Comparison of ENCODE assay signal across 28 mouse cellular contexts in the genomic region with DNA sequence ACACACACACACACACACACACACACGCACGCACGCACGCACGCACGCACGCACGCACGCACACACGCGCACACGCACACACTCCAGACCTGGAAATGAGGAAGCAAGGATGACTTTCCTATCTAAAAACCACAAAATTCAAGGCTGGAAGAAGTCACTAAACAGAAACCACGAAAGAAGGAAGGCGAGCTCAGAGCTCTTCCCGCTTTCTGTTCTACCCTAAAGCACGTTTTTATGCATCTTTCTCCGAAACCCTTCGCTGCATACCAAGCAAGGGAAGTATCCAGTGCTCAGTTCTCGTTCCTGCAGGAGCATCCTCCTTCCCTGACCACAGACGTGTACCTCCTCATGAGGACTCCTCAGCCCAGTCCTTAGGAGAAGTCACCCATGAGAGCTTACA. TPM values are rescaled to one million over a fixed set of nuclear protein-coding genes. Genes with fewer than 3 reads are reported as not detected.
DNase-seq lines count a peak whose midpoint lies in the region; ATAC-seq and TF ChIP-seq lines count a peak whose summit lies in the region.
"Had no signal": no experiment of that assay in that cellular context is flagged by ENCODE, and none has a peak within 500 bp of the region (broad histone marks: within the 10 kb centered on the region; RNA-seq: fewer than 3 reads in every experiment).

No protein-coding gene starts in this region.

- no peak for TF ChIP-seq EP300 in liver, postnatal 0 days (IDR thresholded peaks at IDR 0.05; ENCODE audit: low read depth)

- H3K9ac ChIP-seq in liver, postnatal 0 days (replicated peaks), result no peak overlapping the region
- no peak overlapping the region for H3K9ac ChIP-seq in liver, embryonic 11.5 days (ENCODE audit: low read depth, low read length)
- no peak overlapping the region for H3K9ac ChIP-seq in midbrain, embryonic 14.5 days (replicated peaks; ENCODE audit: low read length)
- H3K9ac ChIP-seq: embryonic facial prominence, embryonic 13.5 days; forebrain, embryonic 12.5 days; forebrain, embryonic 15.5 days; heart, embryonic 13.5 days; hindbrain, embryonic 14.5 days had no signal

- H3K9me3 ChIP-seq in liver, postnatal 0 days (ENCODE audit: low read length), result no peaks in the 10 kb centered on the region
- H3K9me3 ChIP-seq in liver, embryonic 11.5 days (ENCODE audit: control insufficient read depth, low read length), result no peaks in the 10 kb centered on the region
- H3K9me3 ChIP-seq in megakaryocyte, embryonic 14.5 days, result no peaks in the 10 kb centered on the region
- no peaks in the 10 kb centered on the region for H3K9me3 ChIP-seq in midbrain, embryonic 14.5 days (ENCODE audit: control insufficient read depth, low read length)
- H3K9me3 ChIP-seq: embryonic facial prominence, embryonic 10.5 days; embryonic facial prominence, embryonic 13.5 days; forebrain, embryonic 12.5 days; forebrain, embryonic 15.5 days; G1E; heart, embryonic 10.5 days; heart, embryonic 13.5 days had no signal

- no peaks in the 10 kb centered on the region for H3K36me3 ChIP-seq in liver, postnatal 0 days (replicated peaks; ENCODE audit: insufficient read depth, low read length)
- H3K36me3 ChIP-seq in liver, embryonic 11.5 days (ENCODE audit: control insufficient read depth, insufficient read depth, low read length), result no peaks in the 10 kb centered on the region
- no peaks in the 10 kb centered on the region for H3K36me3 ChIP-seq in megakaryocyte, embryonic 14.5 days (replicated peaks; ENCODE audit: low read length)
- no peaks in the 10 kb centered on the region for H3K36me3 ChIP-seq in midbrain, embryonic 14.5 days (ENCODE audit: control insufficient read depth, insufficient read depth, low read length)
- H3K36me3 ChIP-seq: embryonic facial prominence, embryonic 10.5 days; embryonic facial prominence, embryonic 13.5 days; forebrain, embryonic 12.5 days; forebrain, embryonic 15.5 days; G1E; heart, embryonic 10.5 days; heart, embryonic 13.5 days had no signal

- DNase-seq in liver, postnatal 0 days, result no peak
- DNase-seq in liver, embryonic 11.5 days (ENCODE audit: low spot score), result no peak
- DNase-seq in midbrain, embryonic 14.5 days, result no peak
- no peak for DNase-seq in cerebellum, postnatal 14 days
- no peak for DNase-seq in adrenal gland, adult 18-20 months (ENCODE audit: low spot score in 2 of 2)
- DNase-seq: adrenal gland, adult 8-10 months; adrenal gland, postnatal 25 days; cerebellum, adult 11-12 months; cerebellum, adult 8-10 months; cerebellum, postnatal 25 days; embryo, embryonic 11 days; gastrocnemius, postnatal 25 days; heart, adult 2 months; heart, postnatal 14 days; heart, postnatal 4 days had no signal

- 74% methylated on average over 20 of the region's 20 CpGs for WGBS in liver, postnatal 0 days (ENCODE audit: insufficient replicate concordance)
- WGBS in liver, embryonic 11.5 days, result 73% methylated on average over 20 of the region's 20 CpGs
- whole genome bisulfite sequencing in midbrain, embryonic 14.5 days, result 79% methylated on average over 20 of the region's 20 CpGs

- peaks cover 12% of the 10 kb centered on the region; the same call in 1 of the 2 replicates for H3K4me1 ChIP-seq in liver, postnatal 0 days (ENCODE audit: insufficient read depth)
- H3K4me1 ChIP-seq in liver, embryonic 11.5 days (replicated peaks; ENCODE audit: control insufficient read depth, insufficient read depth, low read length), result no peaks in the 10 kb centered on the region; the same call in 1 of the 2 replicates
- H3K4me1 ChIP-seq in megakaryocyte, embryonic 14.5 days, result peaks cover 7% of the 10 kb centered on the region; the same call in 1 of the 2 replicates
- H3K4me1 ChIP-seq in midbrain, embryonic 14.5 days (ENCODE audit: control insufficient read depth, insufficient read depth, low read length), result no peaks in the 10 kb centered on the region
- H3K4me1 ChIP-seq: forebrain, embryonic 12.5 days; forebrain, embryonic 15.5 days had no signal

- no peak overlapping the region for H3K4me3 ChIP-seq in liver, postnatal 0 days (ENCODE audit: low read depth, low read length)
- H3K4me3 ChIP-seq in liver, embryonic 11.5 days (ENCODE audit: low read depth, low read length), result no peak overlapping the region
- peak overlapping the region; percentile 39 for H3K4me3 ChIP-seq in megakaryocyte, embryonic 14.5 days (replicated peaks)
- H3K4me3 ChIP-seq in midbrain, embryonic 14.5 days (replicated peaks; ENCODE audit: low read depth, low read length), result no peak overlapping the region
- H3K4me3 ChIP-seq: embryonic facial prominence, embryonic 10.5 days; embryonic facial prominence, embryonic 13.5 days; erythroblast, embryonic 14.5 days; forebrain, embryonic 12.5 days; forebrain, embryonic 15.5 days; heart, adult 2 months; heart, embryonic 10.5 days; heart, embryonic 13.5 days had no signal

- no peak for TF ChIP-seq CTCF in liver, postnatal 0 days (IDR thresholded peaks at IDR 0.05; ENCODE audit: low read depth)

- no peak for ATAC-seq in liver, postnatal 0 days
- ATAC-seq in liver, embryonic 11.5 days (replicated peaks; ENCODE audit: low FRiP score), result no peak
- peak; percentile 46 for ATAC-seq in common myeloid progenitor, adult 5-6 weeks (replicated peaks; ENCODE audit: low read depth, poor library complexity, severe bottlenecking)
- ATAC-seq in midbrain, embryonic 14.5 days (ENCODE audit: low FRiP score, low TSS enrichment), result no peak
- ATAC-seq: forebrain, embryonic 15.5 days; hindbrain, postnatal 0 days had no signal

- H3K4me2 ChIP-seq in liver, postnatal 0 days (ENCODE audit: low read depth, low read length), result no peak overlapping the region
- H3K4me2 ChIP-seq in liver, embryonic 11.5 days, result no peak overlapping the region
- no peak overlapping the region for H3K4me2 ChIP-seq in midbrain, embryonic 14.5 days (ENCODE audit: low read length)
- H3K4me2 ChIP-seq: embryonic facial prominence, embryonic 13.5 days; forebrain, embryonic 12.5 days; forebrain, embryonic 15.5 days; heart, embryonic 13.5 days; hindbrain, embryonic 14.5 days had no signal

- no peaks in the 10 kb centered on the region for H3K27me3 ChIP-seq in liver, postnatal 0 days (ENCODE audit: insufficient read depth, low read length)
- no peaks in the 10 kb centered on the region for H3K27me3 ChIP-seq in liver, embryonic 11.5 days (replicated peaks; ENCODE audit: control insufficient read depth, insufficient read depth, low read length)
- peaks cover 19% of the 10 kb centered on the region for H3K27me3 ChIP-seq in megakaryocyte, embryonic 14.5 days (replicated peaks)
- no peaks in the 10 kb centered on the region for H3K27me3 ChIP-seq in midbrain, embryonic 14.5 days (ENCODE audit: control insufficient read depth, insufficient read depth, low read length)
- H3K27me3 ChIP-seq: CH12.LX; embryonic facial prominence, embryonic 13.5 days; forebrain, embryonic 12.5 days; forebrain, embryonic 15.5 days had no signal

- 0 out of 2 replicates have a peak overlapping the region, but pooled peaks have one; percentile 11 for H3K27ac ChIP-seq in liver, postnatal 0 days (ENCODE audit: low read depth)
- no peak overlapping the region for H3K27ac ChIP-seq in liver, embryonic 11.5 days (ENCODE audit: low read depth, low read length)
- H3K27ac ChIP-seq in midbrain, embryonic 14.5 days (replicated peaks; ENCODE audit: low read depth, low read length), result no peak overlapping the region
- H3K27ac ChIP-seq: embryonic facial prominence, embryonic 10.5 days; embryonic facial prominence, embryonic 13.5 days; forebrain, embryonic 12.5 days; forebrain, embryonic 15.5 days; heart, adult 2 months; heart, embryonic 10.5 days; heart, embryonic 13.5 days; hindbrain, embryonic 14.5 days; hindbrain, postnatal 0 days had no signal

RNA-seq across cellular contexts. Expression of gene Plbd1, which starts 7.3 kb away (rescaled TPM):
- polyA plus RNA-seq in liver, postnatal 0 days (2015; fragmentation: Nextera tagmentation; extraction: Ambion mirVana), result 30.7 and 31.3 TPM in 2 replicates
- 0.86 and 1.2 TPM in 2 replicates for polyA plus RNA-seq in liver, embryonic 11.5 days (2014; fragmentation: Nextera tagmentation; extraction: Ambion mirVana)
- total RNA-seq in common myeloid progenitor, adult 5-6 weeks (2017), result 5.8 and 9.0 TPM in 2 replicates
- polyA plus RNA-seq in megakaryocyte, embryonic 14.5 days (2012; ENCODE audit: insufficient read depth, low replicate concordance), result 1.1 and 9.9 TPM in 2 replicates
- polyA plus RNA-seq in midbrain, embryonic 14.5 days (2014; fragmentation: Nextera tagmentation; extraction: Ambion mirVana), result 0.20 and 0.50 TPM in 2 replicates
- 10 to 100 TPM; 32.2 to 75.7 TPM for total RNA-seq in adrenal gland, adult 18-20 months (2021)
- total RNA-seq: CH12.LX; G1E; hindbrain, postnatal 0 days had no signal
- polyA plus RNA-seq: G1E had no signal
